Mouse (Mus musculus): ENCODE results near the gene 4930451I11Rik. TPM values are rescaled to one million over a fixed set of nuclear protein-coding genes. Genes with fewer than 3 reads are reported as not detected.

The 4930451I11Rik gene
- total RNA-seq, 2 experiments from 2014 or later = not detected

DNA sequence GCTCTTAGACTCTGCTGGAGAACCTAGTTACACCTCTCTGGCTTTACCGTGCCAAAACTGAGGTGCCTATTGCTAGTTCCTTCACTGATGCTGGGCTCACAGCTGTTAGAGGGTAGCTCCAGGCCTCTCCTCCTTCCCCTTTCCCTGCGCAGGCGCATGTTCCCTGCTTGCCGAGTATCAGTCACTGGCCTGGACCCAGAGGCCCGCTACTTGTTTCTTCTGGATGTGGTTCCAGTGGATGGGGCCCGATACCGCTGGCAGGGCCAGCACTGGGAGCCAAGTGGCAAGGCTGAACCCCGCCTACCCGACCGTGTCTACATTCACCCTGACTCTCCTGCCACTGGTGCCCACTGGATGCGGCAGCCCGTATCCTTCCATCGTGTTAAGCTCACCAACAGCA, 48.7 kb downstream of the 4930451I11Rik start:
- DNase-seq (ENCODE audit: low spot score in 2 of 2) = no peak

DNA sequence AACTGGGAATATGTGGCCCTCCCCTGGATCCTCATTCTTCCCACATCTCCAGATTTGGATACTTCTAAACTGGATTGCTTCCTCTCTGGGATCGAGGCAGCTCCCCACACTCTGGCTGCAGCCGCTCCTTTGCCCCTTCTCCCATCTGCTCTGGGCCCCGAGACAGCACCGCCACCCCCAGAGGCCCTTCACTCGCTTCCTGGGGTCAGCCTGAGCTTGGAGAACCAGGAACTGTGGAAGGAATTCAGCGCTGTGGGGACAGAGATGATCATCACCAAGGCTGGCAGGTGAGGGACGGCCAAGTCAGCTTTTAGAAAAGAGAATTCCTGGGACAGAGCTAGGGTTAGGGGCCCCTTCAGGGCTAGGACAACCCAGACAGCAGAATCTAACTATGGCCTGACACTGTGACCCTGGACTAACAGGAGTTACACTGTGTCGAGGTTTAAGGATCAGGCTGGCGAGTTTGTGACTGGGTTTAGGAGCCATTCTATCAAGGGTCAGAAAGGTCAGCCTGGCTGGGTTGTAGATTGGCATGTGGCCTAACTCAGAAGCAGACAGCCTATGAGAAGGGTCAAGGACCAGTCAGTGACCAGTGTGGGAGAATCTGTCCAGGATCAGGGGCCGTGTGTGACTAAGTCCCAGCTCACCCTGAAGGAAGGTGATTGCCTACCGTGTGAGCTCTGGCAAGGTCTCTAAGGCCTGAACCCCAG, 49.6 kb downstream of the 4930451I11Rik start:
- DNase-seq (ENCODE audit: low spot score in 2 of 2) = no peak

DNA sequence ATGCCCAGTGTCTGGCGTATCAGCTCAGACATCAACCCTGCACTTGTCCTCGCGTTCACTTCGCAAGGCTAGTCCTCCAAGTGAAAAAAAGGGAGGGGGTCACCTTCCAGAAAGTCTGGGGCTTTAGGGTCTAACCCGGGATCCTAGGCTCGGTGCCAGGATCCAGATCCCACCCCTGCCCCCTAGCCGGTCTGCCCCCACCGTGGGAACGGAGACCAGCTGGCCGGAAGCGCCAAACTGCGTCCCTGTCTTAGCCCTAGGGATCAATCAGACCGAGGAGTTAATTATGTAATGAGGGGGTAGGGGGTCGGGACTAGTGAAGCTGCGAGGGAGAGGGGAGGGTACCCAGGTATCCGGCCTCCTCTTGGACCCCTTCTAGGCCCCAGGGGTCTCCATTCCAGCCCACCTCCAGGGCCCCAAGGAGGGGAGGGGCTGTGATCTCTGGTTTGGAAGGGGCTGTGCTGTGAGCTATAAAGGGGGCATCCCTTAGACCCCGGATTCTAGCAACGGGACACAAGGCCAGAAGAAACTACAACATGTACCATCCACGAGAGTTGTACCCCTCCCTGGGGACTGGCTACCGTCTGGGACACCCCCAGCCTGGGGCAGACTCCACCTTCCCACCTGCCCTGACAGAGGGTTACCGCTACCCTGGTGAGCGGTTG, 50.3 kb downstream of the 4930451I11Rik start, which contains the start of gene Tbx6:
Tbx6 (plus strand) TSS at position 513 of the 665 bp plus-strand sequence.
- DNase-seq (ENCODE audit: low spot score in 2 of 2) = no peak

Other genes starting within 250 kb of the 4930451I11Rik start
- gene Apobr, start 246.7 kb downstream of the 4930451I11Rik start, total RNA-seq (2021) = 1 to 10 TPM in 1 of 2 experiments, under 1 TPM in 1; 0.83 to 1.4 TPM
- 10 to 100 TPM; 11.8 to 14.1 TPM for gene Cln3, start 245.8 kb downstream of the 4930451I11Rik start, total RNA-seq (2021)
- gene Il27, start 236.7 kb downstream of the 4930451I11Rik start, total RNA-seq (2021) = not detected
- 10 to 100 TPM; 18.2 to 21.6 TPM for gene Nupr1, start 200.8 kb downstream of the 4930451I11Rik start, total RNA-seq (2021)
- gene Sgf29, start 182.3 kb downstream of the 4930451I11Rik start, total RNA-seq (2021) = 10 to 100 TPM; 27.7 to 31.8 TPM
- 10 to 100 TPM; 13.1 to 14.2 TPM for gene Sult1a1, start 155.2 kb downstream of the 4930451I11Rik start, total RNA-seq (2021)
- 10 to 100 TPM; 56.2 to 61.9 TPM for gene Bola2, start 136.2 kb downstream of the 4930451I11Rik start, total RNA-seq (2021)
- 1 to 10 TPM; 7.0 to 7.4 TPM for gene Slx1b, start 135.9 kb downstream of the 4930451I11Rik start, total RNA-seq (2021)
- 10 to 100 TPM; 11.8 to 14.5 TPM for gene Coro1a, start 123.9 kb downstream of the 4930451I11Rik start, total RNA-seq (2021)
- 10 to 100 TPM; 65.0 to 66.7 TPM for gene Mapk3, start 72.0 kb downstream of the 4930451I11Rik start, total RNA-seq (2021)
- gene Gdpd3, start 65.3 kb downstream of the 4930451I11Rik start, total RNA-seq (2021) = 1 to 10 TPM; 4.8 to 5.1 TPM
- gene Ypel3, start 54.7 kb downstream of the 4930451I11Rik start, total RNA-seq (2021) = 10 to 100 TPM; 61.7 to 82.5 TPM
- gene Tbx6, start 50.2 kb downstream of the 4930451I11Rik start, total RNA-seq (2021) = 1 to 10 TPM in 1 of 2 experiments, under 1 TPM in 1; 0.44 to 1.1 TPM
- 10 to 100 TPM; 74.6 to 74.7 TPM for gene Ppp4c, start 39.1 kb downstream of the 4930451I11Rik start, total RNA-seq (2021)
- 10 to 100 TPM in 1 of 2 experiments, 1 to 10 TPM in 1; 8.4 to 11.2 TPM for gene Fam57b, start 34.0 kb downstream of the 4930451I11Rik start, total RNA-seq (2021)
- gene Doc2a, start 15.8 kb upstream of the 4930451I11Rik start, total RNA-seq (2021) = under 1 TPM; 0.26 to 0.32 TPM
- gene Hirip3, start 30.3 kb upstream of the 4930451I11Rik start, total RNA-seq (2021) = 10 to 100 TPM; 22.2 to 29.4 TPM
- gene Ino80e, start 30.7 kb upstream of the 4930451I11Rik start, total RNA-seq (2021) = 10 to 100 TPM; 35.9 to 38.7 TPM
- gene Taok2, start 53.1 kb upstream of the 4930451I11Rik start, total RNA-seq (2021) = 10 to 100 TPM; 61.2 to 67.0 TPM
- 10 to 100 TPM; 22.8 to 23.8 TPM for gene Tmem219, start 91.3 kb upstream of the 4930451I11Rik start, total RNA-seq (2021)
- 1 to 10 TPM; 6.0 to 7.0 TPM for gene Kctd13, start 97.2 kb upstream of the 4930451I11Rik start, total RNA-seq (2021)
- under 1 TPM in 1 of 2 experiments, not detected in 1; 0.26 TPM for gene Asphd1, start 117.9 kb upstream of the 4930451I11Rik start, total RNA-seq (2021)
- 1 to 10 TPM; 6.5 to 6.9 TPM for gene Sez6l2, start 118.9 kb upstream of the 4930451I11Rik start, total RNA-seq (2021)
- 10 to 100 TPM; 43.1 to 48.0 TPM for gene Cdipt, start 144.3 kb upstream of the 4930451I11Rik start, total RNA-seq (2021)
- gene Cdiptos, start 144.5 kb upstream of the 4930451I11Rik start, total RNA-seq (2021) = under 1 TPM; 0.49 to 0.76 TPM
- 10 to 100 TPM; 23.2 to 27.1 TPM for gene Mvp, start 183.0 kb upstream of the 4930451I11Rik start, total RNA-seq (2021)
- 1 to 10 TPM; 1.8 to 2.5 TPM for gene Pagr1b, start 184.8 kb upstream of the 4930451I11Rik start, total RNA-seq (2021)
- gene Pagr1a, start 185.7 kb upstream of the 4930451I11Rik start, total RNA-seq (2021) = 10 to 100 TPM in 1 of 2 experiments, 1 to 10 TPM in 1; 9.1 to 14.7 TPM
- gene Gm42742, start 189.5 kb upstream of the 4930451I11Rik start, total RNA-seq (2021) = 10 to 100 TPM; 26.0 to 26.6 TPM
- gene Prrt2, start 189.6 kb upstream of the 4930451I11Rik start, total RNA-seq (2021) = 1 to 10 TPM; 6.5 to 9.4 TPM
- gene Maz, start 195.4 kb upstream of the 4930451I11Rik start, total RNA-seq (2021) = 100 to 1,000 TPM; 129 to 131 TPM
- gene Kif22, start 210.8 kb upstream of the 4930451I11Rik start, total RNA-seq (2021) = 10 to 100 TPM; 21.7 to 26.2 TPM

Data from gastrocnemius, postnatal 4 days (tissue).